Mouse (Mus musculus) heart, embryonic 12.5 days (tissue): ENCODE measurements around the gene Tfr2. TPM values are rescaled to one million over a fixed set of nuclear protein-coding genes. Genes with fewer than 3 reads are reported as not detected.
"Not testable (repeated sequence)": the region's sequence is repeated elsewhere in the genome, so short reads cannot be mapped to it uniquely, and the experiment has no call there.

Source experiments
- ATAC-seq: fragments of 200-750 bp; cut with Nextera tagmentation; 2 replicates; pipeline ENCODE4 v1.8.0; 2017; ENCODE audit warnings: moderate TSS enrichment, moderate library complexity; ENCODE audit not compliant: insufficient number of reproducible peaks, low FRiP score
- H3K27ac ChIP-seq: fragments of 300-500 bp; sonication (generic); 2 replicates; pipeline ENCODE4 v1.5.1; 2016; ENCODE audit warnings: mild to moderate bottlenecking, moderate library complexity; ENCODE audit not compliant: poor library complexity, severe bottlenecking
- H3K27me3 ChIP-seq: fragments of 300-500 bp; sonication (generic); replicated peaks from 2 replicates; pipeline ENCODE4 v1.6.1; 2016; ENCODE audit warnings: mild to moderate bottlenecking, moderate library complexity
- H3K36me3 ChIP-seq: fragments of 300-500 bp; sonication (generic); 2 replicates; pipeline ENCODE4 v1.6.1; 2016; ENCODE audit warnings: mild to moderate bottlenecking, moderate library complexity
- H3K4me1 ChIP-seq: fragments of 300-500 bp; sonication (generic); replicated peaks from 2 replicates; pipeline ENCODE4 v1.6.1; 2016; ENCODE audit warnings: mild to moderate bottlenecking
- H3K4me2 ChIP-seq: fragments of 300-500 bp; sonication (generic); 2 replicates; pipeline ENCODE4 v1.6.1; 2016; ENCODE audit warnings: mild to moderate bottlenecking, moderate library complexity
- H3K4me3 ChIP-seq: fragments of 300-500 bp; sonication (generic); 2 replicates; pipeline ENCODE4 v1.5.1; 2016; ENCODE audit warnings: mild to moderate bottlenecking
- H3K9ac ChIP-seq: fragments of 300-500 bp; sonication (generic); 2 replicates; pipeline ENCODE4 v1.6.1; 2016; ENCODE audit warnings: mild to moderate bottlenecking, moderate library complexity
- H3K9me3 ChIP-seq: fragments of 300-500 bp; sonication (generic); replicated peaks from 2 replicates; pipeline ENCODE4 v1.6.1; 2016; ENCODE audit warnings: mild to moderate bottlenecking, moderate library complexity
- WGBS: fragments of 180-500 bp; shearing (Covaris S2); methylation state at CpG from one replicate; pipeline ENCODE4 v1.1.7; 2016; 5-methylcytosine and 5-hydroxymethylcytosine counted together
- polyA plus RNA-seq: library from polyadenylated mRNA; unstranded; fragments of >200 nt; fragmentation: Nextera tagmentation; extraction: Ambion mirVana; gene quantifications from 2 replicates; pipeline ENCODE4 v1.2.1, GENCODE M21; 2016

Gene Tfr2
- polyA plus RNA-seq, 1 experiment from 2014 or later, result 1.9 TPM

DNA sequence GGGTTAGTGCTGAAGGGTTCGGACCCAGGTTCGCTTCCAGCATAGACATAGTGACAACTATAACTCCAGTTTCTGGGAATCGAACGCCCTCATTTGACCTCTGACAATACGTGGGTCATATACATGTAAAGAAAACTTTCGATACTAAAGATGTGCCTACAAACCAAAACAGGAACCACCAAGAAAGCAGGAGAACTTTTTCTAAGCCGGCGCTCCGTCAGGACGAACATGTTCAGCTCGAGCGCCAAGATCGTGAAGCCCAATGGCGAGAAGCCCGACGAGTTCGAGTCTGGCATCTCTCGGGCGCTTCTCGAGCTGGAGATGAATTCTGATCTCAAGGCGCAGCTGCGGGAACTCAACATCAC lies 31.7 kb downstream of the Tfr2 start:
- under 1% methylated on average over 22 of the region's 22 CpGs for WGBS

DNA sequence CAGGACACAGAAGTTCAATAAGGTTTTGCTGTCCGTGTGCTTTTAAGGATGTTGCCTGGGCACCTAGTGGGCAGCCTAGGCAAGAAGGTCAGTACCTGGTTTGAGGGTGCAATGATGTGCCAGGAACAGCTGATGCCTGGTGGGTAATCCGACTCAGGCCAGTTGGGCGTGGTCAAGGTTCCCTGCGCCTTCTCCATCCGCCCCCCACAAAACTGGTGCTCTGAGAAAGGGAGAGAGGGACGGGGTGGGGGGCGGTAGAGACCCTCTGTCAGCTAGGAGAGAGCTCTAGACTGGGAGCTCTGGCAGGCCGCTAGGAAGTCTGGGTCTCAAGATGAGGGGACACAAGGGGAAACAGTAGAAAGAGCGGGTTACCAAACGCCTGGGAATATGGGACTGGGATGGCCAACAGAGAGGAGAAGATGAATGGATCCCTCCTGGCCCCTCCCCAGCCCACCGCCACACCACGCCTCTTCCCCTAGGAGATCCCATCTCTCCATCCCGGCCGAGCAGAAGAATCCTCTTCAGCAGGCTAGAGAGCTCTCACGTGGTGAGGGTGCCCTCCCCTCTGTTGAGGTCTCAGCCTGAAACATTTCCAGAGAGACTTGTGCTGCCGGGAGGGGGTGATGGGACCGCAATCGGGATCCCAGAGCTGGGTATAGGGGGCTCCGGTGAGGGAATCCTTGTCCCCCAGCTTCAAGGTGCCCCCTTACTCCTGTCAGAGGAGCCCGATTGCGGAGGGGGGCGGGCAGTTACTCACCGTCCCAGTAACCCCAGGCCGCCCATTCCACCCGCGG lies 38.4 kb downstream of the Tfr2 start:
- H3K9ac ChIP-seq, result peak overlapping the region; percentile 64
- peak overlapping the region; percentile 31; the same call in 1 of the 2 replicates for H3K4me3 ChIP-seq
- peaks cover 51% of the 10 kb centered on the region for H3K4me1 ChIP-seq
- WGBS, result 28% methylated on average over 26 of the region's 26 CpGs
- no peak for ATAC-seq
- peaks cover 43% of the 10 kb centered on the region for H3K36me3 ChIP-seq
- H3K27ac ChIP-seq, result no peak overlapping the region
- no peaks in the 10 kb centered on the region for H3K9me3 ChIP-seq
- peaks cover 15% of the 10 kb centered on the region for H3K27me3 ChIP-seq
- peak overlapping the region; percentile 62 for H3K4me2 ChIP-seq

More for the DNA sequence above, 31.7 kb downstream of the Tfr2 start:
- Histone ChIP-seq H3K27ac (peak overlapping the region; percentile 45), H3K36me3 (peaks cover 38% of the 10 kb centered on the region), H3K4me2 (peak overlapping the region; percentile 98), H3K9me3 (no peaks in the 10 kb centered on the region), H3K4me3 (peak overlapping the region; percentile 83), H3K9ac (peak overlapping the region; percentile 63), H3K4me1 (peaks cover 20% of the 10 kb centered on the region), H3K27me3 (no peaks in the 10 kb centered on the region)
- ATAC-seq, result no peak

- Histone ChIP-seq H3K4me2 (peak overlapping the region; percentile 62), H3K4me3 (peak overlapping the region; percentile 31), H3K36me3 (peaks cover 43% of the 10 kb centered on the region), H3K9me3 (no peaks in the 10 kb centered on the region), H3K4me1 (peaks cover 57% of the 10 kb centered on the region), H3K9ac (peak overlapping the region; percentile 64), H3K27me3 (peaks cover 15% of the 10 kb centered on the region), H3K27ac (no peak overlapping the region)
- WGBS, result 26% methylated on average over 23 of the region's 23 CpGs
- ATAC-seq, result no peak
Measured at GRCm38 (mm10) chr5:137608654-137609190, 39.1 kb downstream of the Tfr2 start.

GRCm38 (mm10) chr5:137609292-137609691 lies 39.7 kb downstream of the Tfr2 start:
- H3K9me3 ChIP-seq, result no peaks in the 10 kb centered on the region
- ATAC-seq, result no peak
- peaks cover 15% of the 10 kb centered on the region for H3K27me3 ChIP-seq
- H3K4me1 ChIP-seq, result peaks cover 63% of the 10 kb centered on the region
- H3K4me2 ChIP-seq, result peak overlapping the region; percentile 64
- no peak overlapping the region for H3K4me3 ChIP-seq
- peaks cover 38% of the 10 kb centered on the region for H3K36me3 ChIP-seq
- H3K27ac ChIP-seq, result no peak overlapping the region
- 59% methylated on average over 3 of the region's 3 CpGs for WGBS
- H3K9ac ChIP-seq, result no peak overlapping the region

DNA sequence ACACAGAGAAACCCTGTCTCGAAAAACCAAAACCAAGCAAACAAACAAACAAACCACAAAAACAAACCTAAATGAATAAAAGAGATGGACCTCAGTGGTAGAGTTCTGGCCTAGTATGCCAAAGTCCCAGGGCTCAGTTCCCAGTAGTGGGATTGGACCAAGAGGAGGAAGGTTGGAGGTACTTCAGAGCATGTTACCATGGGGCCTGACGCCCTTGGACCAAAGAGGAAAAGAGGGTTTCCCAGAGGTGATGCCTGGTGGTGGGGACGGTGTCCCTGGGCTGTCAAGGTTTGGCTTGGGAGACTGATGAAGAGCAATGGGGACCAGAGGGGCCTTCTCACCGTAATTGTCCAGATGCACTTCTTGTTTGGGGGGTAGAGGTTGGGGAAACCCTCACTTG lies 40.4 kb downstream of the Tfr2 start:
- Histone ChIP-seq H3K9ac (peak overlapping the region; percentile 39; the same call in 1 of the 2 replicates), H3K27ac (peak overlapping the region; percentile 95), H3K36me3 (peaks cover 32% of the 10 kb centered on the region), H3K4me2 (peak overlapping the region; percentile 64), H3K27me3 (peaks cover 15% of the 10 kb centered on the region), H3K9me3 (no peaks in the 10 kb centered on the region), H3K4me1 (peaks cover 63% of the 10 kb centered on the region), H3K4me3 (peak overlapping the region; percentile 42)
- WGBS, result 57% methylated on average over 4 of the region's 4 CpGs
- ATAC-seq, result no peak

- 2% methylated on average over 12 of the region's 12 CpGs for WGBS
- peak overlapping the region; percentile 68 for H3K9ac ChIP-seq
- H3K4me1 ChIP-seq, result peaks cover 63% of the 10 kb centered on the region
Measured at GRCm38 (mm10) chr5:137610548-137611244, 41.1 kb downstream of the Tfr2 start.

GRCm38 (mm10) chr5:137611245-137611602 lies 41.6 kb downstream of the Tfr2 start:
- peak overlapping the region; percentile 95 for H3K27ac ChIP-seq
- peaks cover 63% of the 10 kb centered on the region for H3K4me1 ChIP-seq
- peak; percentile 46 for ATAC-seq
- H3K9me3 ChIP-seq, result no peaks in the 10 kb centered on the region
- H3K4me3 ChIP-seq, result peak overlapping the region; percentile 42
- WGBS, result 8% methylated on average over 6 of the region's 6 CpGs
- H3K27me3 ChIP-seq, result peaks cover 15% of the 10 kb centered on the region
- peak overlapping the region; percentile 64 for H3K4me2 ChIP-seq
- H3K36me3 ChIP-seq, result peaks cover 21% of the 10 kb centered on the region
- H3K9ac ChIP-seq, result peak overlapping the region; percentile 68

More at GRCm38 (mm10) chr5:137610548-137611244, 41.1 kb downstream of the Tfr2 start:
- H3K4me3 ChIP-seq, result peak overlapping the region; percentile 42
- no peaks in the 10 kb centered on the region for H3K9me3 ChIP-seq
- H3K36me3 ChIP-seq, result peaks cover 26% of the 10 kb centered on the region
- peak overlapping the region; percentile 95 for H3K27ac ChIP-seq
- ATAC-seq, result peak; percentile 54
- H3K27me3 ChIP-seq, result peaks cover 15% of the 10 kb centered on the region
- peak overlapping the region; percentile 64 for H3K4me2 ChIP-seq

- no peak overlapping the region for H3K4me2 ChIP-seq
- H3K36me3 ChIP-seq, result peaks cover 2% of the 10 kb centered on the region; the same call in 1 of the 2 replicates
- 0 out of 2 replicates have a peak overlapping the region, but pooled peaks have one; percentile 56 for H3K27ac ChIP-seq
- H3K4me3 ChIP-seq, result no peak overlapping the region
- peaks cover 59% of the 10 kb centered on the region for H3K4me1 ChIP-seq
- H3K27me3 ChIP-seq, result 0 out of 2 replicates have a peak, but pooled peaks cover 6% of the 10 kb centered on the region
- ATAC-seq, result no peak
- 72% methylated on average over 5 of the region's 5 CpGs for WGBS
- no peaks in the 10 kb centered on the region for H3K9me3 ChIP-seq
- H3K9ac ChIP-seq, result no peak overlapping the region
Measured at GRCm38 (mm10) chr5:137613076-137613475, 43.4 kb downstream of the Tfr2 start.

- WGBS, result 26% methylated on average over 11 of the region's 11 CpGs
- Histone ChIP-seq H3K4me2 (no peak within 1 kb of the TSS), H3K27ac (peak within 1 kb of the TSS; percentile 56), H3K27me3 (0 out of 2 replicates have a peak, but pooled peaks cover 1% of the 10 kb centered on the region), H3K9me3 (no peaks in the 10 kb centered on the region), H3K4me1 (peaks cover 54% of the 10 kb centered on the region), H3K9ac (peak within 1 kb of the TSS; percentile 47; the same call in 1 of the 2 replicates), H3K4me3 (no peak within 1 kb of the TSS), H3K36me3 (no peaks in the 10 kb centered on the region; the same call in 1 of the 2 replicates)
- no peak for ATAC-seq
Measured at GRCm38 (mm10) chr5:137613550-137613949, 43.9 kb downstream of the Tfr2 start, which contains the start of gene Pcolce. TSS of gene Pcolce (minus strand) at chr5:137613784.

GRCm38 (mm10) chr5:137614921-137615320 lies 45.3 kb downstream of the Tfr2 start:
- not testable (repeated sequence) for H3K4me3 ChIP-seq, H3K9ac ChIP-seq, H3K4me2 ChIP-seq, H3K27ac ChIP-seq, ATAC-seq, H3K27me3 ChIP-seq, H3K36me3 ChIP-seq, H3K9me3 ChIP-seq
- H3K4me1 ChIP-seq, result peaks cover 44% of the 10 kb centered on the region
- 91% methylated on average over 2 of the region's 2 CpGs for WGBS

- H3K27ac ChIP-seq, result no peak overlapping the region
- H3K27me3 ChIP-seq, result no peaks in the 10 kb centered on the region
- no peak overlapping the region for H3K4me2 ChIP-seq
- H3K4me1 ChIP-seq, result peaks cover 40% of the 10 kb centered on the region
- no peaks in the 10 kb centered on the region for H3K36me3 ChIP-seq
- H3K9me3 ChIP-seq, result no peaks in the 10 kb centered on the region
- H3K9ac ChIP-seq, result no peak overlapping the region
- no peak for ATAC-seq
- no peak overlapping the region for H3K4me3 ChIP-seq
- 82% methylated on average over 7 of the region's 7 CpGs for WGBS
Measured at GRCm38 (mm10) chr5:137615347-137615746, 45.7 kb downstream of the Tfr2 start.
